Mouse (Mus musculus): ENCODE measurements around the gene Myo7a.
A peak's percentile ranks its signal among the peaks of the same experiment; 100 is the strongest.

Gene Myo7a

DNA sequence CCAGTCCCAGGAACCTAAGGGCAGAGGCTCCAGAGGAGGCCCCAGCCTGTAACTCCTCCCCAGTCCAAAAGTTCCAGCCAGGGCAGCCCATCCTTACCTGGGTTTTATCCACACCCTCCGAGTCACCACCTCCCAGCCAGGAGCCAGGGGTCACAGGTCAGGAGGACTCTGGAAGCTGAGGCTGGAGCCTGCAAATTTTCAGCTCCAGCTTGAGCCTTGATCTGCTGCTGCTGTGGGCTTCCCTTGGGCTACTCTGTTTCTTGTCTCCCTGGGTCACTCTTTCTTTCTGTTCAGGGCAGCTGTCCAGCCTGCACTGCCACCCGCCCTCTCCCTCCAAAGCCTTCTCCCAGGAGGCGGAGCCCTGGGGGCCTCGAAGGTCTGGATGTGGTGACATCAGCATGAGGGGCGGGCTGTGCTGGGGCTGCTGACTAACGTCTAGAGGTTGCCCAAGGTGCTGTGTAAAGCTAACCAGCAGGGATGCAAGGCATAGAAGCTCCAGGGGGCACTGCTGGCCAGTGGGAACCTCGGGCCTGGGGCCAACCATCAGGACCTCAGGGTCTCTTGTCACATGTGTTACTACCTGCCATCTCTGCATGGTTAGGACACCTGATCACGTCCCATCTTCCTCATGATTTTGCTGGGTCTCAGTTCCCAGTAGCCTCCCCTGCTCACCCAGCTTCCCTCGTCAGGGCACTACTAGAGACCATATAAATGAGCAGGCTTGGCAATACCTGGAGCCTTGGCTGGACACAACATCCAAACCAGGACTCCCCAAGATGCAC, at the start of gene Myo7a:
Gene Myo7a, minus strand, starts transcription at position 346 of the 782 bp plus-strand sequence.
- peak; percentile 64 for DNase-seq (ENCODE audit: low spot score)

DNA sequence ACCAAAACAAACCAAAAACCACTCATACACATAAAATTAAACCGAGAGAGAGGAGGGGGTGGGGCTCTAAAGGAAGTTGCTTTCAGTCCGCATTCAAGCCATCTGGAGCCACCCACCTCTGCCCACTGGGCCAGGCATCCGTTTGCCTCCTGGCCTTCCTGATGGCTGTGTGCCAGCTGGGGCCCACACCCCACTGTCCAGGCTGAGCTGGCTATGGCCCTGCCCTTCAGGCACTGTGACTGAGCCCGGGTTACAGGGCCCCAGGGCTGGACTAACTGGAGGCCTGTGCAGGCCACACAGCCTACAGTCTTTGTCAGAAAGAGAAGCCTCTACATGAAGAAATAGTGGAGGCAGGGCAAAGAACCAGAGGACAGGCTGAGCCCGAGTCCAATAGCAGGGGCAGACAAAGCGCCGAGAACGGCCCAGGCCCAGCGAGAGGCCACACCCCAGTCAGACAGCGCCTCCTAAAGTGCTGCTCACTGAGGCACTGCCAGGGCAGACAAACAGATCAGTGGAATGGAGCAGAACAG, 45.7 kb upstream of the Myo7a start:
- DNase-seq (ENCODE audit: low spot score), result no peak

- DNase-seq (ENCODE audit: low spot score), result no peak
These were observed 45.2 kb upstream of the Myo7a start for GRCm38 (mm10) chr7:98164382-98164998.

- no peak for DNase-seq (ENCODE audit: low spot score)
These were observed 44.4 kb upstream of the Myo7a start for GRCm38 (mm10) chr7:98163700-98164099.

DNA sequence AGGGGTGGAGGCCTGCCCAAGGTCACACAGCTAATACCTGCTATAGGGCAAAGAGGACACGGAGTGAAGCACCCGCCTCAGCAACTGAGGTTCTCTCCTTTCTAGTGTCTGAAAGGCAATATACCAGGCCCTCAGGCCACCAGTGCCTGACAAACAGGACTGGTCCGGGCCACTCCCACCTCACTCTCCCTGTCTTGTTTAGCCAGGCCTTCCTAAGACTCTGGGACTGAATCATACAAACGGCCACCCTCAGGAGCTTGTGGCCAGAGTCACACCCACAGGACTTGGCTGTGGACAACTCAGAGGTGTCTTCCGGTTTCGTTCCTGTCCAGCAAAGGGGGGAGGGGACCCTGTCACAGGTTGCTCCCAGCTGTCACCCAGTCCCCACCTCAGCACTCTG, 42.9 kb upstream of the Myo7a start:
- DNase-seq (ENCODE audit: low spot score), result no peak

DNA sequence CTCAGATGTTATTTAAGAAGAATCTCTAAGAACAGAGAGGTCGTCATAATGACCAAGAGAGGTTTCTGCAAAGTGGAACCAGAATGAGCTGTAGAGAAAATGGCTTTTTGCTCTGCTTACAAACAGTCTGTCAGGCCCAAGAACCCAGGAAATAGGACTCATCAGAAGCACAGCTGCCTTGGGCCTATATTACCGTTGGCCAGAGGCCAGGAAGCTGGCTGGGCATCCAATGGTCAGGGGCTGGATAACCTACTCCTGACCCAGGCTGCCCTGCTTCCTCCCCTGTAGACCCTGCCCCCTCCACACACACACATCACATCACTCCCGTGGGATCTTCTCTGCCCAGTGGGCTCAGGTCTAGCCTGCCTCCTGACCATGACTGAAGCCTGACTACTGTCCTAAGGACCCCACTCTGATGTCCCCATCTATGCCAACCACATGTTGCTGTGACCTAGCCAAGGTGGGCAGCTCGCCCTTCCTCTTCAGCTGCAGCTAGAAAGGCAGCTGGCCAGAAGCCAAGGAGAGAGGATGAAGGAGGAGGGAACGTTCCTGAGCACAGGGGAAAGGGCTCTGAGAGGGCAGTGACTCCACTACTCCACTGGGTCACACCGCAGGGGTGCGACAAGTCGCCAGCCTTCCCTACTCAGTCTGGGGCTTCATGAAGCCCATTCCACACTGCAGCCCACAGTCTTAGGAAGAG, 40.9 kb upstream of the Myo7a start:
- DNase-seq (ENCODE audit: low spot score), result no peak

GRCm38 (mm10) chr7:98158481-98158880, 39.2 kb upstream of the Myo7a start:
- DNase-seq (ENCODE audit: low spot score), result peak; percentile 46

- no peak for DNase-seq (ENCODE audit: low spot score)
These were observed 38.5 kb upstream of the Myo7a start for GRCm38 (mm10) chr7:98157636-98158332.

DNA sequence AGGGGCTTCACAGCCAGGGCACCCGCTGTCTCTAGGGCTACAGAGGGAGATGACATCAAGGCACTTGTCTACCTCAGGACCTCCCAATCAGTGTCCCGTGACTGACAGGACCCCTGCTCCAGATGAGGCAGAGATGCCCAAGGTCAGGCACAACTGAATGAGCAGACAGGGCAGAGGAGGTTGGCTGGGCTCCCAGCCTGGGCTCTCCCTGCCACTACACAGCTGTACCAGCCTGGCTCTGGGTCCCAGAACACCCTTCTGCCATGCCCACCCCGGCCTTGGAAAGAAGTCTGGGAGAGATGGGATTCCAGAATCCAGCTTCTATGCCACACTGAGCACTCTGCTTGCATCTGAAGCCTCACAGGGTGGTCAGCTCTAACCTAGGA, 36.9 kb upstream of the Myo7a start:
- no peak for DNase-seq (ENCODE audit: low spot score)

- DNase-seq (ENCODE audit: low spot score), result peak; percentile 87
These were observed 36.4 kb upstream of the Myo7a start for GRCm38 (mm10) chr7:98155546-98156279.

DNA sequence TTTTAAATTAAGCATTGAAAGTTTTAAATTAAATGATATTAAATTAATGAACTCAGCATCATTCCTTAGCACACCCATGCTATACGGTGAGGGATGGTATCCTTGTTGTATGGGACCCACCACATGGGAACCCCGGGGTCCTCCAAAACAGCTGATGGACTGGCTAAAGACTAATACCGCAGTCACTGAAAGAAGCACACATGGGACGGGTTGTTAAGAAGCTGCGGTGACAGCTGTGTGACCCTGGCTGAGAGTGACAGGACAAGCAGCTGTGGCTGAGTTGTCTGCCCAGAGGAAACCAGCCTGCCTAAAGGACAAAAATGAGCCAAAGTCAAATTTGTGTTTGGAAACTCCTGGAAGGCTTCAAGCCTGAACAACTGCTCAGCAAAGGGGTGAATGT, 34.6 kb upstream of the Myo7a start:
- no peak for DNase-seq (ENCODE audit: low spot score)

DNA sequence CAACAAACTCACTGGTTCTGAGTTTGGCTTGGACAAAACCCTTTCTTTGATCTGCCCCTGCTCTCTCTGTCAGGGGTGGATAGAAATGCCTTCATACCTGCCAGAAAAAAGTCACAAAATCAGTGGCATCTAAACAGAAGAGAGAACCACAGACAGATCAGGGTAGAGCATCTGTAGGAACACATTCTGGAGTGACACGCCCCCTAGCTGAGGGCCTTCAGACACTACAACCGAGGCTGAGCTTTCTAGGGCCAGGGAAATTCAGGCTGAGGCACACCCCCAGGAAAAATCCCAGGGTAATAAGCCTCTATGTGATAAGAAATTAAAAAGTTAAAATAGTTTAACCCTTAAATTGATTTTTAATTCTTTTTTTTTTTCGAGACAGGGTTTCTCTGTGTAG, 34.0 kb upstream of the Myo7a start:
- no peak for DNase-seq (ENCODE audit: low spot score)

DNA sequence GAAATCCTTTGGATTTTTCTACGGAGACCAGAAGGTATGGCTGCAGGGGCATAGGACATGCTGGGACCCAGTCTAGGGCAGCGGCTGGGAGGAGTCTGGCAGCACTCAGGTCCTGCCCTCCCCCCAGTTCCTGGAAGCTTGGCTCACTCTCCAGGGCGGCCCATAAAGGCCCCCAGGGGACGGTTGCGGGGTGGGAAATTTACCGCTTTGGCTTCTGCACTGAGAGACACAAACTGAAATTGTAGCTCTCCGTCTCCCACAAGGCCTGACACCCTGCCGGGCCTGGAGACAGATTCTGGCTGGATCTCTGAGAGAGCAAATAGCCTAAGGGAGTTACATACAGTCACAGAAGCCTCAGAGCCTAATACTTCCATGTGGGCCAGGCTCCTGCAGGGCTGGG, 33.1 kb upstream of the Myo7a start:
- DNase-seq (ENCODE audit: low spot score), result no peak

DNA sequence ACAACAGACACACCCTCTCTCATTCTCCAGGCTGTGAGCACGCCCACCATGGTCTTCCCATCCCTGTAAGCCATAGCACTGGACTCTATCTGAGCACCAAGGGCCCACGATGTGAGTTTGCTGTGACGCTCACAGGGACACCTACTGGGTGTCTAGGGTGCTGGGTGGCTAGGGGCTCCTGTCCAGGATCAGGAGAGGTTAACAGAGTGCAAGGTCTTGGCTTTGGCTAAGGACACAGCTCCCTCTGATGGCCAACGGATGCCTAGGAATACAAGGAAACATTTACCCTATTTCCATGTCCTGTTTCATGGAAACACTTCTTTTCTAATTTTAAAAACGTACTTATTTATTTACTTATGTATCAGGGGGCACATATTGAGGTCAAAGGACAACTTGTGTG, 31.2 kb upstream of the Myo7a start:
- DNase-seq (ENCODE audit: low spot score), result no peak

DNA sequence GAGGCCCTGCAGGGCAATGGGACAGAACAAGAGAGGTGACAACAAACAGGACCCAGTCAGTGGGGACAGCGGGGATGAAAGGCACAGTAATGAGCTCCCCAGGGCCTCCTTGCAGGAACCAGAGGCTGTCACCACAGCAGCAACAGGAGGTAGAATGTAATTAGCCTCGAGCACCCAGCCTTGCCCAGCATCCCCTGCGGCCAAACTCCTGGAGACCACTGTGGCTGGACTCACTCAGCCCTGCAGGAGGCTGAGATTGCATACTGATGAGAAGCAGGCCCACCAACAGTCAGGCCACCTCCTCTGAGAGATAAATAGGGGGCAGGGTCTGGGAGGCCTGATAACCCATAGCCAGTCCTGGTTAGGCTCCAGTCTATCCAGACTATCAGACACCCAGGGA, 30.5 kb upstream of the Myo7a start:
- DNase-seq (ENCODE audit: low spot score), result peak; percentile 35

- DNase-seq (ENCODE audit: low spot score), result no peak
These were observed 29.5 kb upstream of the Myo7a start for GRCm38 (mm10) chr7:98148721-98149407.

GRCm38 (mm10) chr7:98147766-98148165, 28.4 kb upstream of the Myo7a start:
- no peak for DNase-seq (ENCODE audit: low spot score)

GRCm38 (mm10) chr7:98146447-98146845, 27.1 kb upstream of the Myo7a start:
- no peak for DNase-seq (ENCODE audit: low spot score)

GRCm38 (mm10) chr7:98145842-98146446, 26.6 kb upstream of the Myo7a start:
- DNase-seq (ENCODE audit: low spot score), result no peak

DNA sequence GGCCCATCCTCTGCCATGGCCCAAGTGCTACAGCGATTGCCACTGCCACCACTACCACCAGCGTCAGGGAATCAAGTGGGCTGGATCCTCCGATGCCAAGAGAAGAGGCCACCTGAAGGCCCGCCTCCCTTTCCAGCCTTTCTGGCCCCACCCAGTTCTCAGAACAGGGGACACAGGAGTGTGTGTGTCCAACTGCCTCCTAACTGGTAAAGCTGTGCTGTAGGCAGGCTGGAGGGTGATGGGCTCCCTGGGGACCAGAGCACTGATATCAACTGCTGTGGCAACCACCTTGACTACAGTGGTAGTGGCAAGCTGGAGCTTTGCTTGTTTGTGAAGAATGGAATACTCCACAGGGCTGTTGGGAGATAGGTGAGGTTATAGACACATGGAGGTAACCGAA, 26.1 kb upstream of the Myo7a start, which contains the start of gene Omp:
Gene Omp, minus strand, starts transcription at position 101 of the 400 bp plus-strand sequence.
- no peak for DNase-seq (ENCODE audit: low spot score)

All from embryo, embryonic 10 days (tissue).